Mouse (Mus musculus): ENCODE results near the gene Msh4. TPM values are rescaled to one million over a fixed set of nuclear protein-coding genes. Genes with fewer than 3 reads are reported as not detected.
"Not testable (repeated sequence)": the region's sequence is repeated elsewhere in the genome, so short reads cannot be mapped to it uniquely, and the experiment has no call there.

Gene Msh4
- polyA plus RNA-seq, 1 experiment: 0.02 TPM

- 62% methylated on average over 2 of the region's 2 CpGs for WGBS
- DNase-seq (ENCODE audit: low read depth, low spot score): no peak
These were observed 42.1 kb downstream of the Msh4 start for GRCm38 (mm10) chr3:153863816-153864215.

- WGBS: 85% methylated on average over 8 of the region's 8 CpGs
- not testable (repeated sequence) for DNase-seq (ENCODE audit: low read depth, low spot score)
These were observed 45.5 kb downstream of the Msh4 start for GRCm38 (mm10) chr3:153860392-153860791.

GRCm38 (mm10) chr3:153858350-153859001 lies 47.5 kb downstream of the Msh4 start:
- WGBS: 73% methylated on average over 10 of the region's 10 CpGs
- no peak for DNase-seq (ENCODE audit: low read depth, low spot score)

GRCm38 (mm10) chr3:153852266-153852665 lies 53.7 kb downstream of the Msh4 start:
- WGBS: 59% methylated on average over 8 of the region's 8 CpGs
- DNase-seq (ENCODE audit: low read depth, low spot score): no peak

- no peak for DNase-seq (ENCODE audit: low read depth, low spot score)
- WGBS: 89% methylated on average over 7 of the region's 7 CpGs
These were observed 55.2 kb downstream of the Msh4 start for GRCm38 (mm10) chr3:153850759-153851158.

GRCm38 (mm10) chr3:153849368-153850015 lies 56.4 kb downstream of the Msh4 start:
- WGBS: 3% methylated on average over 5 of the region's 5 CpGs
- no peak for DNase-seq (ENCODE audit: low read depth, low spot score)

- DNase-seq (ENCODE audit: low read depth, low spot score): no peak
- 84% methylated on average over 7 of the region's 7 CpGs for WGBS
These were observed 58.7 kb downstream of the Msh4 start for GRCm38 (mm10) chr3:153847207-153847733.

- no peak for DNase-seq (ENCODE audit: low read depth, low spot score)
- 90% methylated on average over 4 of the region's 4 CpGs for WGBS
These were observed 59.8 kb downstream of the Msh4 start for GRCm38 (mm10) chr3:153846109-153846508.

- DNase-seq (ENCODE audit: low read depth, low spot score): no peak
- 86% methylated on average over 2 of the region's 2 CpGs for WGBS
These were observed 60.4 kb downstream of the Msh4 start for GRCm38 (mm10) chr3:153845500-153845899.

GRCm38 (mm10) chr3:153844757-153845156 lies 61.2 kb downstream of the Msh4 start:
- DNase-seq (ENCODE audit: low read depth, low spot score): no peak
- WGBS: 90% methylated on average over 9 of the region's 9 CpGs

GRCm38 (mm10) chr3:153844030-153844429 lies 61.9 kb downstream of the Msh4 start, which contains the start of gene Asb17:
Asb17 (plus strand) TSS chr3:153844209.
- no peak for DNase-seq (ENCODE audit: low read depth, low spot score)
- WGBS: 78% methylated on average over 10 of the region's 10 CpGs

- WGBS: 40% methylated on average over 4 of the region's 4 CpGs
- no peak for DNase-seq (ENCODE audit: low read depth, low spot score)
These were observed 68.3 kb downstream of the Msh4 start for GRCm38 (mm10) chr3:153837593-153837992.

GRCm38 (mm10) chr3:153836316-153836715 lies 69.6 kb downstream of the Msh4 start:
- 83% methylated on average over 3 of the region's 3 CpGs for WGBS
- no peak for DNase-seq (ENCODE audit: low read depth, low spot score)

- no peak for DNase-seq (ENCODE audit: low read depth, low spot score)
- 61% methylated on average over 7 of the region's 7 CpGs for whole genome bisulfite sequencing
These were observed 70.4 kb downstream of the Msh4 start for GRCm38 (mm10) chr3:153835455-153836086.

GRCm38 (mm10) chr3:153834071-153834470 lies 71.9 kb downstream of the Msh4 start:
- 85% methylated on average over 4 of the region's 4 CpGs for WGBS
- no peak for DNase-seq (ENCODE audit: low read depth, low spot score)

GRCm38 (mm10) chr3:153832654-153832945 lies 73.3 kb downstream of the Msh4 start:
- no peak for DNase-seq (ENCODE audit: low read depth, low spot score)
- 80% methylated on average over 6 of the region's 6 CpGs for WGBS

- DNase-seq (ENCODE audit: low read depth, low spot score): no peak
- WGBS: 78% methylated on average over 4 of the region's 4 CpGs
These were observed 73.9 kb downstream of the Msh4 start for GRCm38 (mm10) chr3:153831873-153832653.

GRCm38 (mm10) chr3:153831014-153831872 lies 74.7 kb downstream of the Msh4 start:
- no peak for DNase-seq (ENCODE audit: low read depth, low spot score)
- WGBS: 70% methylated on average over 11 of the region's 11 CpGs

- not testable (repeated sequence) for DNase-seq (ENCODE audit: low read depth, low spot score)
- 98% methylated on average over 3 of the region's 3 CpGs for WGBS
These were observed 76.2 kb downstream of the Msh4 start for GRCm38 (mm10) chr3:153829788-153830187.
